Mouse (Mus musculus) liver, adult 2 months (tissue): ENCODE data around the gene Tnc. TPM values are rescaled to one million over a fixed set of nuclear protein-coding genes. Genes with fewer than 3 reads are reported as not detected.
A peak's percentile ranks its signal among the peaks of the same experiment; 100 is the strongest.

Experiments used
- DNase-seq: peaks from one replicate; pipeline ENCODE4 v3.0.0-alpha.2; 2011; ENCODE audit warnings: low read depth, low spot score; ENCODE audit errors: extremely low read depth
- H3K27ac ChIP-seq: fragments of 200-500 bp; replicated peaks from 2 replicates; pipeline ENCODE4 v1.5.1; 2012; ENCODE audit warnings: low read depth, mild to moderate bottlenecking, control low read depth, inconsistent platforms, low read length; ENCODE audit not compliant: insufficient read depth
- H3K27me3 ChIP-seq: fragments of 200-500 bp; 2 replicates; pipeline ENCODE4 v1.6.1; 2012; ENCODE audit warnings: mild to moderate bottlenecking, moderate library complexity, low read length, inconsistent platforms; ENCODE audit not compliant: control insufficient read depth, insufficient read depth
- H3K36me3 ChIP-seq: fragments of 200-500 bp; 2 replicates; pipeline ENCODE4 v1.6.1; 2012; ENCODE audit warnings: low read length, inconsistent platforms; ENCODE audit not compliant: control insufficient read depth, insufficient read depth
- H3K4me1 ChIP-seq: fragments of 200-500 bp; 2 replicates; pipeline ENCODE4 v1.6.1; 2011; ENCODE audit warnings: low read length; ENCODE audit not compliant: control insufficient read depth, insufficient read depth
- H3K4me3 ChIP-seq: fragments of 200-500 bp; 2 replicates; pipeline ENCODE4 v1.5.1; 2011; ENCODE audit warnings: low read depth, mild to moderate bottlenecking, control low read depth, low read length, moderate library complexity; ENCODE audit not compliant: insufficient read depth
- H3K79me2 ChIP-seq: fragments of 200-500 bp; 2 replicates; pipeline ENCODE4 v1.6.1; 2012; ENCODE audit warnings: inconsistent platforms, mild to moderate bottlenecking, low read length, moderate library complexity; ENCODE audit not compliant: control insufficient read depth, insufficient read depth
- H3K9ac ChIP-seq: fragments of 200-500 bp; 2 replicates; pipeline ENCODE4 v1.6.1; 2012; ENCODE audit warnings: low read depth, mild to moderate bottlenecking, control low read depth, inconsistent platforms, low read length
- CTCF ChIP-seq: fragments of 200-500 bp; IDR thresholded peaks from 2 replicates; pipeline ENCODE4 v1.5.1; 2011; ENCODE audit warnings: low read depth, low read length, control low read depth
- POLR2A ChIP-seq: fragments of 200-500 bp; IDR thresholded peaks from 2 replicates; pipeline ENCODE4 v1.6.1; 2011; ENCODE audit warnings: low read length, control low read depth; ENCODE audit not compliant: insufficient read depth; ENCODE audit errors: extremely low read depth
- WGBS: fragments of 180-500 bp; shearing (Covaris S2); methylation state at CpG from one replicate; pipeline ENCODE4 v1.1.7; 2018; 5-methylcytosine and 5-hydroxymethylcytosine counted together
- polyA plus RNA-seq: library from polyadenylated mRNA; depleted of rRNA; stranded (reverse); fragments of >200 nt; gene quantifications from 2 replicates; pipeline ENCODE4 v1.2.3, GENCODE M21; 2012
- total RNA-seq: library from RNA; depleted of rRNA; stranded (reverse); fragments of >200 nt; gene quantifications from 2 replicates; pipeline ENCODE4 v1.2.3, GENCODE M21; 2014

Gene Tnc
- total and polyA plus RNA-seq, 2 experiments: 0.24 to 0.37 TPM

DNA sequence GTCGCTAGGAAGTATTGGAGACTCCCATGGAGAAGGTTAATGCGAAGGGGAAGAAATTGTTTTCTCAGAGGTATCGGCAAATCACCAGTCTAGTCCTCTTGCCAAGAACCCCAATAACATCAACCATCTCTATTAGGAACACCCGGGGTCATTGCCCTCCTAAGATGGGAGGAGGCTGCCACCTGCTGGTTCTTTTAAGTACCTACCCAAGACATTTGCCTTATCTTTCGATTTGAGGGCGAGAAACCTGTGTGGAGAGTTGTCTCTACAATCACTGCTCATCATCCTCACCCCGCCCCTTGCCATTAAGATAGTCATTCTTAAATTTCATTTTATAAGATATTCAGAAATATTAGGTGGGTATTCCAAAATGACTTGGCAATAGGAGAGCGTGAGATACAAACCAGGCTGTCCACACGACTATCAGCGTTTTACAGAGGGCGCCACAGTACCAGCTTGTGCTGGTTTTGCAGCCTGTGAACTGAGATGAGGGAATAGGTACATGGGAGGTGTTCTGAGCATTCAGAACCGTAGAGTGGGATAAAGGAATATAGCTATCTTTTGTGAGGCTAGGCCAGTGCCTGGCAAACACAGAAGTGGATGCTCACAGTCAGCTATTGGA is 98.6 kb downstream of the Tnc start:
- TF ChIP-seq POLR2A (no peak), CTCF (peak; percentile 68)
- H3K4me1 ChIP-seq: no peaks in the 10 kb centered on the region
- H3K27me3 ChIP-seq: no peaks in the 10 kb centered on the region
- H3K4me3 ChIP-seq: no peak overlapping the region
- WGBS: 31% methylated on average over 12 of the region's 12 CpGs
- H3K36me3 ChIP-seq: no peaks in the 10 kb centered on the region
- H3K79me2 ChIP-seq: no peaks in the 10 kb centered on the region
- peak; percentile 39 for DNase-seq
- H3K9ac ChIP-seq: no peak overlapping the region
- no peak overlapping the region for H3K27ac ChIP-seq

DNA sequence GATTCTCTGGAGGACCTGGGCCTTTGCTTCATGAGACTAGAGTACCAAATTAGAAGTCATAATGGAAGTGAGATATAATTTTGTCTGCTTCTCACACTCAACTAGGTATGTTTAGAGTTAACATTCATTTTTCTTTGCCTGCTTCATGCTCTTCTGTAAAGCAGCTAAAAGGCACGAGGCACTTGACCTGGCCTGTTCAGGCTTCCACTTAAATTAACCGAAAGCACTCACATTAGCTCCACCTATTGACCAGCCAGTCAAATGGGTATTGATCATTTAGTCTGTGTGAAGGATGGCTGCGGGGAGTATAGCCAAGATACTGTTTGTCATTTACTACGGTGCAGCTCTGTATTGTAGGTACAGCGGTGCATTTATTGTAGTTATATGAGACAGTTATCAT is 103.0 kb downstream of the Tnc start:
- no peak overlapping the region for H3K27ac ChIP-seq
- H3K36me3 ChIP-seq: no peaks in the 10 kb centered on the region
- WGBS: 25% methylated on average over 5 of the region's 5 CpGs
- no peak for TF ChIP-seq POLR2A
- TF ChIP-seq CTCF: no peak
- no peaks in the 10 kb centered on the region for H3K79me2 ChIP-seq
- no peak overlapping the region for H3K9ac ChIP-seq
- DNase-seq: no peak
- no peaks in the 10 kb centered on the region for H3K4me1 ChIP-seq
- H3K27me3 ChIP-seq: peaks cover 3% of the 10 kb centered on the region; the same call in 1 of the 2 replicates
- H3K4me3 ChIP-seq: no peak overlapping the region

DNA sequence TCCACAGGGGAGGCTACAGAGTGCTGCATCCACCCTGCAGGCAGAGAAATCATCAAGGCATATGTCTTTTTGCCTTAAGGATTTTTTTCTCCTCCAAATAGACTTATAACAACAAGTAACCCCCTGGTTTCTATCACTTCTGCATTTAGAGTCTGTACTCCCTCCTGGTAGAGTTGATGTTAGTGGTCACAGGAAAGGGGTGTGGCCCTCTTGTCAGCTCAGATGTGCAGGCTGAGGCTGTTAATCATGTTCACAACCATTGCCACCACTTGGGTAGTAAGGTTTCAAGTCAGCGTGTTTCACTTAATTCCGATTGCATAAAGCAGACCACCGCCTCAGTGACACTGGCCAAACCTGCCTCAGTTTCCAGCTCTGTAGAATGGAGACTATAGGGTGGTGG is 103.9 kb downstream of the Tnc start:
- no peak for DNase-seq
- whole genome bisulfite sequencing: 80% methylated on average over 3 of the region's 3 CpGs

DNA sequence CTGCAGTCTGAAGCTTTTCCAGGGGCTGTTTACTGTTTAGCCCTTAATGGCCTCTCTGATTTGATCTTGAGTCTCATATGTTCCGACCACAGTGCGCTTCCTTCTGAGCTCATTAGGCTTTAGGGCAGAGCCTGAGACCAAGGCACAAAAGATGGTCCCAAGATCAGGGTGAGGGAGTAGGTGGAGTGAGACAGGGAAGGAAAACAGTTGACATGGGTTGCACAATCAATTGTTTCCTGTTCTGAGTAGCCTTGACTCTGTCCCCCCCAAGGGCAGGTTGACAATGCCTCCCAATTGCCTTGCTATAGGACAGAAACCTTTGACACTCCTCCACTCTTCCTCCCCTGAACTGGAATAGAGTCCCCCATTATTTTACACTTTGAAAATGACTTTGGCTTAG is 105.4 kb downstream of the Tnc start:
- whole genome bisulfite sequencing: 83% methylated on average over 2 of the region's 2 CpGs
- Histone ChIP-seq H3K4me3 (no peak overlapping the region), H3K27me3 (peaks cover 3% of the 10 kb centered on the region; the same call in 1 of the 2 replicates), H3K9ac (no peak overlapping the region), H3K36me3 (no peaks in the 10 kb centered on the region), H3K4me1 (no peaks in the 10 kb centered on the region), H3K27ac (no peak overlapping the region), H3K79me2 (no peaks in the 10 kb centered on the region)
- TF ChIP-seq POLR2A: no peak
- no peak for TF ChIP-seq CTCF
- DNase-seq: no peak

More for the DNA sequence above, 103.9 kb downstream of the Tnc start:
- Histone ChIP-seq H3K9ac (no peak overlapping the region), H3K79me2 (no peaks in the 10 kb centered on the region), H3K27me3 (peaks cover 3% of the 10 kb centered on the region; the same call in 1 of the 2 replicates), H3K4me1 (no peaks in the 10 kb centered on the region), H3K4me3 (no peak overlapping the region), H3K36me3 (no peaks in the 10 kb centered on the region), H3K27ac (no peak overlapping the region)
- TF ChIP-seq CTCF (no peak), POLR2A (no peak)

DNA sequence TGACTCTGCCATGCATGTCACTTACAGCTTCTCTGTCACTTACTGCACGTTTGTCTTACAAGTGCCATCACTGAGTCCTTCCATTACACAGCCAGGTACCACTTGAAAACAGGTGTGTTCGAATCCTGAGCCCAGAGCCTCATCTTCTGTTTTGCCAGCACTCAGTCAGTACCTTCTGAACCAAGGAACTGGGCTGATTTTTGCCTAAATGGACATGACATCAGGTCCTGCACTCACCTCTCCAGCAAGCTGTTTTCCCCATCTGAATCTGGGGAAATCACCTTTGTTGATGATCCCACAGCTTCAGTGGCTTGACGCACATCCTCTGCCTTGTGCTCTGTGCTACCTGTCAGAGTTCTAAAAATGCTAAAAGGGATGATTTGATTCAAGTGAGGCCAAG is 107.4 kb downstream of the Tnc start:
- Histone ChIP-seq H3K79me2 (no peaks in the 10 kb centered on the region), H3K9ac (no peak overlapping the region), H3K4me1 (no peaks in the 10 kb centered on the region), H3K4me3 (no peak overlapping the region), H3K36me3 (no peaks in the 10 kb centered on the region), H3K27ac (no peak overlapping the region), H3K27me3 (peaks cover 3% of the 10 kb centered on the region; the same call in 1 of the 2 replicates)
- 54% methylated on average over 3 of the region's 3 CpGs for WGBS
- TF ChIP-seq POLR2A: no peak
- TF ChIP-seq CTCF: no peak
- no peak for DNase-seq

DNA sequence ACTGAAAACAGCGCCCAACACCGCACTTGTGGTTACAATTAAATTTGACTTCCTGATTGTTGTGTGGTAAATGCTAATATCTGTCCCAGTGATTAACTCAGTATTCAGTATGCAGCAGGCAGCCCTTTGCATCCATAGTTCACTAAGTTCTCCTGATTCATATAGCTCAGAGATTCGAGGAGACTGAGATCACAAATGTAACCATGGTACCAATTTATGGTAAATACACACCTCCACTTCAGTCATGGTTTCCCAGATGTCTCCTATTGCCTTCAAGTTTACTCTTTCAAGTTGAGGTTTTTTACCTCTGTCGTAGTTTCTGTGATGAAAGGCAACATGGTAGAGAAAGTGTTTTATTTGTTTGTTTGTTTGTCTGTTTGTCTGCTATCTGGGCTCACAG is 110.9 kb downstream of the Tnc start:
- no peak overlapping the region for H3K9ac ChIP-seq
- TF ChIP-seq CTCF (no peak), POLR2A (no peak)
- no peak for DNase-seq
- no peak overlapping the region for H3K27ac ChIP-seq
- H3K79me2 ChIP-seq: no peaks in the 10 kb centered on the region
- peaks cover 3% of the 10 kb centered on the region; the same call in 1 of the 2 replicates for H3K27me3 ChIP-seq
- H3K4me1 ChIP-seq: no peaks in the 10 kb centered on the region
- WGBS: 77% methylated on average over 4 of the region's 4 CpGs
- H3K4me3 ChIP-seq: no peak overlapping the region
- H3K36me3 ChIP-seq: no peaks in the 10 kb centered on the region
